Mouse (Mus musculus): ENCODE results near the gene Gm2000.

The Gm2000 gene

DNA sequence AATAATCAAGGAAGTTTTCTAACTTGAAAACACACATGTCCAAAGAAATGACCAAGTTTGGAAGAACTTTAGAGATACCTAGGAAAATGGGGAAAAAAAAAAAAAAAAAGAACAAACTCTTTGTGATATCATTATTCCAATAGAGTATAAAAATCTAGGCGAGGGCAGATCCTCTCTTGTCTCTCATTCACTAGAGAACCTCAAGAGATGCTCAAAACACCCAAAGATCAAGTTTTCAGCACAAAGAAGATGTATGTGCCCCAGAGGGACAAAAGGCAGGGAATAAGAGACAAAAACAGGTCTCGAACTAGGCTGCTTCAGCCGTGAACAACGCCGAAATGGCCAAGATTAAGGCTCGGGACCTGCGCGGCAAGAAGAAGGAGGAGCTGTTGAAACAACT, at the start of gene Gm2000:
Gene Gm2000 (plus strand): TSS at position 301 of the 400 bp plus-strand sequence.
- in situ Hi-C loops (cut with MboI) = no loop called here

DNA sequence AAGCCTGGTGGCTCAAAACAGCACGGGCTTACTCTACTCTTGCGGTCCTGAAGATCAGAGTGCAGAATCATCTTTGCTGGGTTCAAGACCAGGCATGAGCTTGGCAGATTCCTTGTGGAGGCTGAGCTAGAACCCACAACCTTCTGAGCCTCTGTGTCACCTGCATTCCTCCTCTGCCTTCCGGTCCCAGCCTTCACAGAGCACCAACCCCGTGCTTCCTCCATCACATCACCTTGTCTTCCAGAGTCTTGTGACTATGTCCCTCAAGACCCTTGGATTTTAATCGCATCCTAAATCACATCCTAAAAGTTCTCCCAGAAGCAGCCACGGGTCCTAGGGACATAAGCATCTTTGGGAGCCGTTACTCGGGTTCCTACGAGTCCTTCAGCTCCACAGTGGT, 42.7 kb upstream of the Gm2000 start:
- in situ Hi-C loops (cut with MboI) = no loop called here

DNA sequence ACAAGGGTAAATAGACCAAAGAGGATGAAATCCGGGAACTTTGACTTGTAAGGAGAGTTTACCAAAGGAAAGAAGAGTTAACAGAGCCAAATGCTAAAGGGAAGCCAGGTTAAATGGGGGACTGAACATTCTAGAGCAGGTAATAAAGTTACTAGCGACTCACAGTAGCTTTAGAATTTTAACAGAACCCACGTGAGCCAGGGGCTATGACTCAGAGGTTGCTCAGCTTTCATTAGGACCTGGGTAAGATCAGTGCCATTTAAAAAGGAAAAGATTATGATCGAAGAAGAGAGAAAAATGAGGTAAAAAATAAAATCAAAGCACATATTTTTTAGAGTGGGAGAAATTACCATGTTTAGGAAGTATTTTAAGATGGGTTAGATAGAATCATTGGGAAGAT, 25.0 kb upstream of the Gm2000 start:
- in situ Hi-C loops (cut with MboI) = no loop called here

DNA sequence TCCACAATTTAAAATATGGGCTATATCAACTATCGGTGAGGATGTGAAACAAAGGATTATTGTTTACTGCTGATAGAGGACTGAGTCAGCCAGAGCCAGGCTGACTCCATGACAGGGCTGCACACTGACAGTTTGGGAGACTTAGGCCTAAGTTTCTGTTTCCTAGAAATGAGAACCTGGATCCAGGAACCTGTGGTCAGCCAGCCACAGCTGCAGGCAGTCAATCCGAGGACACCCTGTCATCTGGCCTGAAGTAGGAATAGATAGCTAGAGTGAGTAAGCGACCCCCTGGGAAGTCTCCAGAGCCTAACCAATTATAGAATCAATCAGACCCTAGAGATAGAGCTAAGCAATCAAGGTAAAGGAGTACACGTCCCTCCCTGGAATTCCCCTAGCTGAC, 21.4 kb upstream of the Gm2000 start:
- in situ Hi-C loops (cut with MboI) = no loop called here

DNA sequence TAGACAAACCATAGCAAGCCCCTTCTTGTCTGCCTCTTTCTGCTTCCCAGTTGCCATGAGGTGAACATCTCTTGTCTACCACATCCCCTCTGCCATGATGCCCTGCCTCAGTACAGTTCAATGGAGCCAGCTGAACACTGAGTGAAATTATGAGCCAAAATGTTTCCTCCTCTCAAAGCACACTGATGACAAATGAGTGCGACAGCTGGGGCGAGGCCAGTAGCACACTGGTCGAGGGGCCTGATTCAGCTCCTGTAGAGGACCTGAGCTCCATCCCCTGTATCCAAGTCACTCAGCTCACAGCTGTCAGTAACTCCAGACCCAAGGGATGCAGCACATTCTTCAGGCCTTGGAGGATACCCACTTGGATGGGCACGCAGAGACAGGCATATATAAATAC, 20.2 kb upstream of the Gm2000 start:
- in situ Hi-C loops (cut with MboI) = no loop called here

DNA sequence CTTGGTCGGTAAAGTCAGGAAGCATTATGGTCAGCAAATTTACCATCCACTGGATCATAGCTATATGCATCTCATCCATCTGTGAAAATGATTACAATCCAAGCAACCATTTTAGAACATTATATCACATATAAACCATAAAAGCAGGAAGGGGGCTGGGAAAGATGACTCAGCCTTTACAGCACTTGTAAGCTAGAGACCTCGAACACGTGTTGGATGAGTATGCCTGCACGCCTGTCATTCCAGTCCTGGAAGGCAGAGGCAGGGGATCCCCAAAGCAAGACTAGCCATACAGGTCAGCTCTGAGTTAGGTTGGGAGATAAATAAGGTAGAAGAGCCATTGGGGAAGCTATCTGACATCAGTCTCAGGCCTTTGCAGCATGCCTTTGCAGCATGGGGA, 16.8 kb upstream of the Gm2000 start:
- in situ Hi-C loops (cut with MboI) = no loop called here

DNA sequence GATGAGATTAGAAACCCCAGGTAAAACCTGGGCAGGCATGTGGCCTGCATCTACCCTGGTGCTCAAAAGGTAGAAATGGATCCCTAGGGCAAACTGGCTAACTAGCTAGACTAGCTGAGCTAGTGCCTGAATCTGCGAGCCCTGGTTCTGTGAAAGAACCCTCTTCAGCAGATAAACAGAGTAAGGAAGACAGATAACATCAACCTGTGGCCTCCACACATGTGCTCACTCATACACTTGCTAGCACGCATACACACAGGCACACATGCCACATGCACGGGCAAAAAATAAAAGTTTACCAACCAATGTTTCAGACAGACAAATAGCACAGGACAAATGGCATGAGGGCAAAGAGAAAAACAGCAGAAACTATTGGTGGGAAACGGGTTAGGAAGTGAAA, 15.4 kb upstream of the Gm2000 start:
- in situ Hi-C loops (cut with MboI) = no loop called here

DNA sequence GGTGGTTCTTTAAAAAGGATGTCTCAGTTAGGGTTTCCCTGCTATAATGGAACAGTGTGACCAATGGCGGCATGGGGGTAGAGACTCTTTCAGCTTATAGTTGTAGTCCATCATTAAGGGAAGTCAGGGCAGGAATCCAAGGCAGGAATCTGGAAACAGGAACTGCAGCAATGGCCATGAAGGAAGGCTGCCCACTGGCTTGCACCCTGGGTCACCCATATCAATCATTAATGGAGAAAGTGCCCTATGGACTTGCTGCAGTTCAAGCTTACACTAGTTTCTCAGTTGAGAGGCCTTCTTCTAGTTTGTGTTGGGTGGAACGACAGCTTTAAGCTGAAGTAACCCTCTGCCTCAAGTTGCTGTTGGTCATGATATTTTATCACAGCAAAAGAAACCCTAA, 13.4 kb upstream of the Gm2000 start:
- in situ Hi-C loops (cut with MboI) = no loop called here

DNA sequence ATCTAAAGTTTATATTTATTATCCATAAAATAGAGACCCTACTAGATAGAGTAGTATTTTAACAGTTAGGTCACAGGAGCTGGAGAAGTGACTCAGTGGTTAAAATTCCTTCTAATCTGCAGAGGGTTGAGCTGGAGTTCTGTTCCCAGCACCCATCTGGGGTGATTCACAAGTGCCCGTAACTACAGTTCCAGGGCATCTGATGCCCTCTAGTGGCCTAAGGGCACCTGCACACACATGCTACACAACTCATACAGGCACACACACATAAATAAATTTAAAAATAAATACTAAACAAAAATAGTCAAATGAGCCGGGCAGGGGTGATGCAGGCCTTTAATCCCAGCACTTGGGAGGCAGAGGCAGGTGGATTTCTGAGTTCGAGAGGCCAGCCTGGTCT, 15.4 kb downstream of the Gm2000 start:
- in situ Hi-C loops (cut with MboI) = no loop called here

DNA sequence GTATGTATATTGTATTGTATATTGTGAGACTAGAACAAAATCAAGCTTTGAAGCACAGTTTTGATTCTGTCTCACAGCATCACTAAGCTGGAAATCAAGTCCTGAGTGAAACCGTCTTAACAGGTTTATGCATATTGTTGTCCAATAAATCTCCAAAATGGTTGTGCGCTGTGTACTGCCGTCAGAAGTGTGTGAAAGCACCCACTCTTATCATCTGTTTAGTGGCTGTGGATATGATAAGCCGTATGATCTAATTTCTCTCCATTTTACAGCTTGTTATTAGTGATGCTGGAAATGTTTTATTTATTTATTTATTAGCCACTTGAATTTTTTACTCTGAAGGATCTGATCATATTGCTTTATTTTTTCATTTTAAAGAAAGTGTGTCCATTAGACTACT, 20.4 kb downstream of the Gm2000 start:
- in situ Hi-C loops (cut with MboI) = no loop called here

DNA sequence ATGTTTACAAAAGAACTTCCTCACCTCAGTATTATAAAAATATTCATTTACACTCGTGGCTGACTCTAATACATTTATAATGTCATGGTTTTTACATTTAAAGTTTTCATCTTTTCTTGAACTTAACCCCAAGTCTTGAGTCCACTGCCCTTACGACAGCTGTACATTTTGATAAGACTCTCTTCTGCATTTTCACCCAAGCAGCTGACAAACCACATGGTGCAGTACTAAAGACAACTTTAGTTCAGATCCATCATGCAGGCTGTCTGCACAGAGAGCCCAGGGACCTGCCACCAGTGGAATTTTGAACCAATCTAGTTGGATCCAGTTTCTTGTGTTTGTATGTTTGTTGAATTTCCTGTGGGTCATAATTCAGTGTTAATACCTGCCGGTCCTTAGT, 21.0 kb downstream of the Gm2000 start:
- in situ Hi-C loops (cut with MboI) = no loop called here

DNA sequence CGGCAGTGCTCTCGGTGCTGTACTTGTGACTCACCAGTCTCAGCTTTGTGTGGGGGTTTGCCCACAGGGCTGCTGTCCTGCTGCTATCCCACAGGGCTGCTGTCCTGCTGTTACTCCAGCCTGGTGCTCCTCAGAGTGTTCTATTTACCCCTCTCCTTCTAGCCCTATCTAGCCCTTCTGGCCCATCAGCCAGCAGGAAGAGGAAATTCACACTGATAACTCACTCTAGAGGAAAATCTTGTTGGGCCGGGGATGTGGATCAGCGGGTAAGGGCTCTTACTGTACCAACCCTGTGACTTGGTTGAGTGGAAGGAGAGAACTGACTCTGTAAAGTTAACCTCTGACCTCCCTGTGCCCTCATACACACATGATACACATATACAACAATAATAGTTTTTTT, 27.3 kb downstream of the Gm2000 start:
- in situ Hi-C loops (cut with MboI) = no loop called here

DNA sequence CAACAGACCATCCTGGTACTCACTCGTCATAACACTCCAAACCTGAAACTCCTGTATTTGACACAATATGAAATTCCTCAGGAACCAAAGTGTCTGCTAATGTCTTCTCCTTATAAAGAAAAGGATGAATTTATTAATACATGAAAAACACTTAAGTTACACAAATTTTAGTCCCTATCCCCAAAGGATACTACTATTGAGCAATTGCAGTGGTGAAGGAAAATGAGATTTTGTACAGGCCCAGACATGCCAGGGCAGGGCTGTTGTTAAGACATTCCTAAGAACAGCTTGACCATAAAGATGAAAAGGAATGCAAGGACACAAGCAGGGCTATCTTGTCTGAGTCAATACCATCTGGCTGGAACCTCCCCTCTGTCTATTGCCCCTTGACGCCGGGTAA, 34.3 kb downstream of the Gm2000 start:
- in situ Hi-C loops (cut with MboI) = loop anchor here (25.0 kb wide), 1 partner anchor 687 kb away; no protein-coding TSS in a partner anchor

DNA sequence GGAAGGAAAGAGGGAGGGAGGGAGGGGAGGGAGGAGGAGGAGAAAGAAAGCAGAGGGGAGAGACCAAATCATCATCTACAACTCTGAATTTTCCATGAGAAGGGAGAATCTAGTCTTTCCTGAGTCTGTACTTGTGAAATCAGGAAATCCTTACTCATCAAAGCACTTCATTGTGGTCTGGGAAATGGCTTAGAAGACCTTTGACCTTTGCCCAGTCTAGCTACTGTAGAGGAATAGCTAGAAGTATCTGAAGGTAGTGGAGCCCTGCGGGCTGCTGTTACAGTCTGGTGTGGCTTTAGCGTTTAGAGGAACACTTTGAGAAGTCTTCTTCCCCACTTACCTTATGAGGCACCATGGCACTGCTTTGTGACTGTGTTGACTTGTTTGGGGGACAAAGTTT, 36.7 kb downstream of the Gm2000 start:
- in situ Hi-C loops (cut with MboI) = loop anchor here (25.0 kb wide), 1 partner anchor 685 kb away; no protein-coding TSS in a partner anchor

DNA sequence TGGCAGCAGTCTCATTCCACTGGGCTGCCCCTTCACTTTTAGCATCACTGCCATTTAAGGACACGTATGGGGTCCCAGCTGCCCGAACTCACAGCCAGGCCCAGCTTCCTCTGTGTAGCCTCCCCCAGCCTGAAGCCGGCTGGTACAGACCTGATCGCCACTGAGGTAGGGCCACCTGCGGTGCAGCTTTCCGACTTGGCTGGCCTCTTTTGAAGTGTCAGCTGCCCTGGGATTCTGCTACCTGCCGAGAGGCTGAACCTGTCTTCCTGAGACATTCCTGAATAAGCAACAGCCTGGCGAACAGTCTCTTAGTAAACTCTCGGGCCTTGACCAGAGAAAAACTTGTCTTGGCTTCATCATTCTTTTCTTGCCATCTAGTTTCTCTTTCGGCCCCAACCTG, 37.4 kb downstream of the Gm2000 start:
- in situ Hi-C loops (cut with MboI) = loop anchor here (25.0 kb wide), 1 partner anchor 684 kb away; no protein-coding TSS in a partner anchor

DNA sequence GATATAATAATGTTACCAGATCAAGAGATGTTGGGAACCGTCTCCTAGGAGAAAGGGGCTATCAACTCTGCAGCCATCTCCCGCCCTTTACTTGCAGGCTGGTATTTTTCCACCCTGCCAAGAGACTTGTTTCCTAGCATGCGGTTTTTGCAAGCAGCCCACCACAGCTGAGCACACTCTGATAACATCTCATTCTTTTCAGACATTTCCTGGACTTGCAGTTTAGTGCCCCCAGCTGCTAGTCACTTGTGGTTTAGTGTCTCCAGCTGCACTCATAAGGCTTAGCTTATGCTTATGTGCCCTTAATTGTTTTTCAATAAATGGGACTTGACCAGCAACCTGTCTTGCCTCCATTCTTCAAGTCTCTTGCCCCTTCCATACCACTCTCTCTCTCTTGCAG, 42.2 kb downstream of the Gm2000 start:
- in situ Hi-C loops (cut with MboI) = loop anchor here (25.0 kb wide), 1 partner anchor 679 kb away; no protein-coding TSS in a partner anchor

DNA sequence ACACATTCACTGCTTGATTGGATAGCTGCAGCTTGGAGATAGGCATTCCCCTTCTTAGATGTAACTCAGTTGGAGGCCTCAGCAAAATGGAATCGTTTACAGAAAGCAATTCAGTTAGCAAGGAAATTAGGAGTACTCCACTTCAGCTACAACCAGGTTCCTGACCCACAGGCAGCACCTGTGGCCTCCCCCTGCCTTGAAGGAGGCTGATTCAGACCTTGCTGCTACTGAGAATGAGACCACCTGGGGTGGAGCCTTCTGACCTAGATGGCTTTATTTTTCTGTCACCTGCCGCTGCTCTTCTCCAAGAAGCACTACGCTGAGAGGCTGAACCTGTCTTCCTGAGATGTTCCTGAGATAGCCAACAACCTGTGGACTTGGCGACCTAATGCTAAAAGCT, 42.7 kb downstream of the Gm2000 start:
- in situ Hi-C loops (cut with MboI) = loop anchor here (25.0 kb wide), 1 partner anchor 679 kb away; no protein-coding TSS in a partner anchor
